Mouse (Mus musculus): ENCODE data around the gene Olfr281. TPM values are rescaled to one million over a fixed set of nuclear protein-coding genes. Genes with fewer than 3 reads are reported as not detected.

Gene Olfr281
- total and polyA plus RNA-seq, 3 experiments: 0.08 to 0.40 TPM; not detected in 1

DNA sequence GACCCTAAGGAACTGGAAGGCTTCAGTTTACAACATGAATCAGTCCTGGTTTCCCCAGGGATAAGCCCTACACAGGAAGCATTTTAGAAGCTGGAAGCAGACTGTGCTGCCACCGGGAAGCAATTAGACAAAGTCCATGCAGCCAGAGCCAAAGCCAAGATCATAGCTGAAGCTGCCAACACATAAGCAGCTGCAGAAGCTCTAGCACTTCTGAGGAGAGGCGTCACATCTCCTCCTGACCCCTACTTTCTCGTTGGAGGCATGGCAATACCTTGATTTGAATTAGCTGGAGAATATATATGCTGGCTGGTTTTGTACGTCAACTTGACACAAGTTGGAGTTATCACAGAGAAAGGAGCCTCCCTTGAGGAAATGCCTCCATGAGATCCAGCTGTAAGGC, 31.5 kb upstream of the Olfr281 start:
- H3K9ac ChIP-seq (ENCODE audit: control insufficient read depth, low read depth, low read length, poor library complexity, severe bottlenecking): no peak overlapping the region
- H3K79me2 ChIP-seq (ENCODE audit: control insufficient read depth, insufficient read depth, low read length, poor library complexity): no peaks in the 10 kb centered on the region
- H3K4me3 ChIP-seq (ENCODE audit: control insufficient read depth in 1 of 2, insufficient read depth in 1 of 2, low read depth in 2 of 2, low read length in 2 of 2): no peak overlapping the region
- H3K4me1 ChIP-seq (ENCODE audit: control insufficient read depth in 1 of 2, insufficient read depth in 2 of 2, low read length in 2 of 2): peaks cover 0 to 12% of the 10 kb centered on the region in 2 experiments; a peak in 2 of 4 replicates
- H3K9me3 ChIP-seq (replicated peaks; ENCODE audit: insufficient read depth, low read length): no peaks in the 10 kb centered on the region
- H3K36me3 ChIP-seq (ENCODE audit: control insufficient read depth in 1 of 2, insufficient read depth in 2 of 2, low read length in 2 of 2): peaks cover 0 to 3% of the 10 kb centered on the region in 2 experiments; a peak in 2 of 4 replicates
- no peak overlapping the region for H3K27ac ChIP-seq (ENCODE audit: control insufficient read depth, low read depth, low read length)
- TF ChIP-seq TAL1 (IDR thresholded peaks at IDR 0.05; ENCODE audit: low read length): no peak
- TF ChIP-seq GABPA (IDR thresholded peaks at IDR 0.05; ENCODE audit: low read depth, low read length): no peak
- TF ChIP-seq CTCF (IDR thresholded peaks at IDR 0.05 in 2 of 3, conservative IDR thresholded peaks at IDR 0.05 in 1 of 3; ENCODE audit: control insufficient read depth in 1 of 3, insufficient read depth in 1 of 3, low read depth in 2 of 3, low read length in 3 of 3, poor library complexity in 1 of 3, severe bottlenecking in 1 of 3): no peak
- TF ChIP-seq MAFK (IDR thresholded peaks at IDR 0.05; ENCODE audit: borderline replicate concordance, low read depth, low read length): no peak
- no peak for TF ChIP-seq SIN3A (IDR thresholded peaks at IDR 0.05; ENCODE audit: low read length)
- TF ChIP-seq KAT2A (conservative IDR thresholded peaks at IDR 0.05; ENCODE audit: low read depth, low read length): no peak
- TF ChIP-seq ETS1 (IDR thresholded peaks at IDR 0.05; ENCODE audit: low read depth, low read length): no peak
- no peak for TF ChIP-seq EP300 (IDR thresholded peaks at IDR 0.05; ENCODE audit: low read depth in 1 of 2, low read length in 2 of 2)
- no peak for TF ChIP-seq MXI1 (IDR thresholded peaks at IDR 0.05; ENCODE audit: low read depth, low read length)
- TF ChIP-seq CHD2 (IDR thresholded peaks at IDR 0.05; ENCODE audit: low read length): no peak
- TF ChIP-seq JUND (IDR thresholded peaks at IDR 0.05; ENCODE audit: low read depth, low read length): no peak
- TF ChIP-seq RCOR1 (IDR thresholded peaks at IDR 0.05; ENCODE audit: low read depth, low read length): no peak
- TF ChIP-seq HCFC1 (IDR thresholded peaks at IDR 0.05; ENCODE audit: low read depth, low read length): no peak
- TF ChIP-seq MEF2A (IDR thresholded peaks at IDR 0.05; ENCODE audit: extremely low read depth, insufficient replicate concordance, low read depth, low read length, poor library complexity, severe bottlenecking): no peak
- TF ChIP-seq ZNF384 (IDR thresholded peaks at IDR 0.05; ENCODE audit: low read depth, low read length): no peak
- TF ChIP-seq GATA1 (IDR thresholded peaks at IDR 0.05; ENCODE audit: low read depth, low read length): no peak
- TF ChIP-seq POLR2A (IDR thresholded peaks at IDR 0.05; ENCODE audit: control insufficient read depth in 1 of 2, insufficient read depth in 1 of 2, low read depth in 1 of 2, low read length in 2 of 2, poor library complexity in 1 of 2): no peak
- no peak for TF ChIP-seq NRF1 (IDR thresholded peaks at IDR 0.05; ENCODE audit: insufficient read depth, low read depth, low read length, poor library complexity, severe bottlenecking)
- TF ChIP-seq SMC3 (IDR thresholded peaks at IDR 0.05; ENCODE audit: low read depth, low read length): no peak
- no peak for DNase-seq (ENCODE audit: low read depth, low spot score)
- peaks cover 32 to 38% of the 10 kb centered on the region in 2 experiments for H3K27me3 ChIP-seq (ENCODE audit: control insufficient read depth in 1 of 2, insufficient read depth in 2 of 2, low read length in 2 of 2)

DNA sequence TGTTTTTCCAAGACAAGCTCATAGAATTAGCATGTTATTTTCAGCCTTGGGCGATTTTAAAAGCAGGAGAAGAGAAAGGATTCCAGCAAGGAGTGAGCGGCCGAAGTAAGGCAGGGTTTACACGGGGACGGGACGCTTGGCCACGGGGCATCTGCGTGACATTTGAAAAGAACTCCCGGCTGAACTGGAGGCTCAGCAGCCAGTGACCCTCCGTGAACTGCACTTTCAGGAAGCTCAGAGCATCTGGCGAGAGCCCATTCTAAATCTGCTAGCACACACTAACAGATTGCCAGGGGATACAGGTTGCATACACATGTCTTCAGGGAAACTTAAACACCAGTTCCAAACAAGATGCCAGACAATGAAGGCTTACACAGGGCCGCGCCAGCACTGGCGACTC, 28.1 kb upstream of the Olfr281 start:
- H3K36me3 ChIP-seq (ENCODE audit: control insufficient read depth in 1 of 2, insufficient read depth in 2 of 2, low read length in 2 of 2): no peaks in the 10 kb centered on the region
- H3K4me1 ChIP-seq (ENCODE audit: control insufficient read depth in 1 of 2, insufficient read depth in 2 of 2, low read length in 2 of 2): no peaks in the 10 kb centered on the region
- H3K9me3 ChIP-seq (replicated peaks; ENCODE audit: insufficient read depth, low read length): no peaks in the 10 kb centered on the region
- TF ChIP-seq TCF12 (IDR thresholded peaks at IDR 0.05; ENCODE audit: low read depth, low read length): no peak
- TF ChIP-seq HCFC1 (IDR thresholded peaks at IDR 0.05; ENCODE audit: low read depth, low read length): no peak
- TF ChIP-seq RAD21 (IDR thresholded peaks at IDR 0.05; ENCODE audit: low read depth, low read length): no peak
- TF ChIP-seq POLR2AphosphoS2 (IDR thresholded peaks at IDR 0.05; ENCODE audit: low read length): no peak
- no peak for TF ChIP-seq ELF1 (IDR thresholded peaks at IDR 0.05; ENCODE audit: low read depth, low read length)
- no peak for TF ChIP-seq CHD2 (IDR thresholded peaks at IDR 0.05; ENCODE audit: low read length)
- no peak for TF ChIP-seq MXI1 (IDR thresholded peaks at IDR 0.05; ENCODE audit: low read depth, low read length)
- TF ChIP-seq USF2 (IDR thresholded peaks at IDR 0.05; ENCODE audit: borderline replicate concordance in 1 of 2, insufficient read depth in 1 of 2, low read depth in 1 of 2, low read length in 2 of 2): no peak
- no peak for TF ChIP-seq TAL1 (IDR thresholded peaks at IDR 0.05; ENCODE audit: low read length)
- TF ChIP-seq ZKSCAN1 (IDR thresholded peaks at IDR 0.05; ENCODE audit: low read depth, low read length): no peak
- no peak for TF ChIP-seq USF1 (IDR thresholded peaks at IDR 0.05; ENCODE audit: low read depth, low read length)
- no peak for TF ChIP-seq MYB (IDR thresholded peaks at IDR 0.05; ENCODE audit: low read depth, low read length)
- TF ChIP-seq UBTF (IDR thresholded peaks at IDR 0.05; ENCODE audit: borderline replicate concordance, insufficient read depth, low read depth, low read length): no peak
- TF ChIP-seq E2F4 (IDR thresholded peaks at IDR 0.05; ENCODE audit: borderline replicate concordance, low read depth, low read length): no peak
- TF ChIP-seq POLR2A (IDR thresholded peaks at IDR 0.05; ENCODE audit: control insufficient read depth in 1 of 2, insufficient read depth in 1 of 2, low read depth in 1 of 2, low read length in 2 of 2, poor library complexity in 1 of 2): no peak
- peaks cover 39 to 71% of the 10 kb centered on the region in 2 experiments for H3K27me3 ChIP-seq (ENCODE audit: control insufficient read depth in 1 of 2, insufficient read depth in 2 of 2, low read length in 2 of 2)
- no peak for DNase-seq (ENCODE audit: low read depth, low spot score)
- H3K9ac ChIP-seq (ENCODE audit: control insufficient read depth, low read depth, low read length, poor library complexity, severe bottlenecking): no peak overlapping the region
- no peaks in the 10 kb centered on the region for H3K79me2 ChIP-seq (ENCODE audit: control insufficient read depth, insufficient read depth, low read length, poor library complexity)
- no peak overlapping the region for H3K27ac ChIP-seq (ENCODE audit: control insufficient read depth, low read depth, low read length)
- no peak overlapping the region for H3K4me3 ChIP-seq (ENCODE audit: control insufficient read depth in 1 of 2, insufficient read depth in 1 of 2, low read depth in 2 of 2, low read length in 2 of 2)

All from MEL (cell line).